Mouse (Mus musculus): ENCODE measurements around the gene Irak2. TPM values are rescaled to one million over a fixed set of nuclear protein-coding genes. Genes with fewer than 3 reads are reported as not detected.

Gene Irak2
- polyA plus RNA-seq, 1 experiment from 2014 or later: 19.8 TPM

GRCm38 (mm10) chr6:113686551-113687125 lies 48.4 kb downstream of the Irak2 start:
- Histone ChIP-seq H3K27ac (ENCODE audit: low read length) (peak overlapping the region; percentile 29), H3K9me3 (ENCODE audit: control insufficient read depth, low read length) (no peaks in the 10 kb centered on the region), H3K4me2 (ENCODE audit: low read depth, low read length) (peak overlapping the region; percentile 36), H3K9ac (ENCODE audit: low read depth, low read length) (peak overlapping the region; percentile 45), H3K4me3 (ENCODE audit: low read length) (peak overlapping the region; percentile 31), H3K27me3 (replicated peaks; ENCODE audit: control insufficient read depth, insufficient read depth, low read length) (no peaks in the 10 kb centered on the region), H3K36me3 (ENCODE audit: control insufficient read depth, insufficient read depth, low read length) (peaks cover 3% of the 10 kb centered on the region; the same call in 1 of the 2 replicates), H3K4me1 (ENCODE audit: control insufficient read depth, insufficient read depth, low read length) (peaks cover 17% of the 10 kb centered on the region)
- ATAC-seq: peak; percentile 56; the same call in 1 of the 2 replicates
- WGBS: 38% methylated on average over 8 of the region's 8 CpGs

- peak overlapping the region; percentile 98 for H3K27ac ChIP-seq (ENCODE audit: low read length)
- H3K4me3 ChIP-seq (ENCODE audit: low read length): peak overlapping the region; percentile 14
- H3K36me3 ChIP-seq (ENCODE audit: control insufficient read depth, insufficient read depth, low read length): no peaks in the 10 kb centered on the region
- peak overlapping the region; percentile 60 for H3K9ac ChIP-seq (ENCODE audit: low read depth, low read length)
- no peaks in the 10 kb centered on the region for H3K27me3 ChIP-seq (replicated peaks; ENCODE audit: control insufficient read depth, insufficient read depth, low read length)
- 10% methylated on average over 7 of the region's 7 CpGs for WGBS
- peak overlapping the region; percentile 51 for H3K4me2 ChIP-seq (ENCODE audit: low read depth, low read length)
- ATAC-seq: peak; percentile 42
- no peaks in the 10 kb centered on the region for H3K9me3 ChIP-seq (ENCODE audit: control insufficient read depth, low read length)
- H3K4me1 ChIP-seq (ENCODE audit: control insufficient read depth, insufficient read depth, low read length): peaks cover 21% of the 10 kb centered on the region
These were observed 51.7 kb downstream of the Irak2 start for GRCm38 (mm10) chr6:113690008-113690399.

- peak; percentile 86 for ATAC-seq
- Histone ChIP-seq H3K9me3 (ENCODE audit: control insufficient read depth, low read length) (no peaks in the 10 kb centered on the region), H3K27me3 (replicated peaks; ENCODE audit: control insufficient read depth, insufficient read depth, low read length) (no peaks in the 10 kb centered on the region), H3K4me1 (ENCODE audit: control insufficient read depth, insufficient read depth, low read length) (peaks cover 21% of the 10 kb centered on the region), H3K4me3 (ENCODE audit: low read length) (peak overlapping the region; percentile 35), H3K36me3 (ENCODE audit: control insufficient read depth, insufficient read depth, low read length) (no peaks in the 10 kb centered on the region), H3K4me2 (ENCODE audit: low read depth, low read length) (peak overlapping the region; percentile 51), H3K27ac (ENCODE audit: low read length) (peak overlapping the region; percentile 98), H3K9ac (ENCODE audit: low read depth, low read length) (peak overlapping the region; percentile 60)
- whole genome bisulfite sequencing: 2% methylated on average over 14 of the region's 14 CpGs
These were observed 52.3 kb downstream of the Irak2 start for GRCm38 (mm10) chr6:113690400-113691083.

GRCm38 (mm10) chr6:113691084-113691462 lies 52.8 kb downstream of the Irak2 start:
- Histone ChIP-seq H3K27ac (ENCODE audit: low read length) (peak overlapping the region; percentile 98), H3K4me2 (ENCODE audit: low read depth, low read length) (peak overlapping the region; percentile 51), H3K4me1 (ENCODE audit: control insufficient read depth, insufficient read depth, low read length) (peaks cover 25% of the 10 kb centered on the region), H3K36me3 (ENCODE audit: control insufficient read depth, insufficient read depth, low read length) (no peaks in the 10 kb centered on the region), H3K27me3 (replicated peaks; ENCODE audit: control insufficient read depth, insufficient read depth, low read length) (no peaks in the 10 kb centered on the region), H3K4me3 (ENCODE audit: low read length) (peak overlapping the region; percentile 35), H3K9me3 (ENCODE audit: control insufficient read depth, low read length) (no peaks in the 10 kb centered on the region), H3K9ac (ENCODE audit: low read depth, low read length) (peak overlapping the region; percentile 59)
- WGBS: 54% methylated on average over 4 of the region's 4 CpGs
- 0 out of 2 replicates have a peak, but pooled peaks have one; percentile 8 for ATAC-seq

- Histone ChIP-seq H3K9me3 (ENCODE audit: control insufficient read depth, low read length) (no peaks in the 10 kb centered on the region), H3K27me3 (replicated peaks; ENCODE audit: control insufficient read depth, insufficient read depth, low read length) (no peaks in the 10 kb centered on the region), H3K4me1 (ENCODE audit: control insufficient read depth, insufficient read depth, low read length) (peaks cover 28% of the 10 kb centered on the region), H3K9ac (ENCODE audit: low read depth, low read length) (no peak overlapping the region), H3K27ac (ENCODE audit: low read length) (no peak overlapping the region), H3K36me3 (ENCODE audit: control insufficient read depth, insufficient read depth, low read length) (no peaks in the 10 kb centered on the region), H3K4me2 (ENCODE audit: low read depth, low read length) (no peak overlapping the region), H3K4me3 (ENCODE audit: low read length) (no peak overlapping the region)
- no peak for ATAC-seq
- 61% methylated on average over 5 of the region's 5 CpGs for WGBS
These were observed 54.4 kb downstream of the Irak2 start for GRCm38 (mm10) chr6:113692661-113693133.

- Histone ChIP-seq H3K9me3 (ENCODE audit: control insufficient read depth, low read length) (no peaks in the 10 kb centered on the region), H3K4me3 (ENCODE audit: low read length) (no peak overlapping the region), H3K27me3 (replicated peaks; ENCODE audit: control insufficient read depth, insufficient read depth, low read length) (no peaks in the 10 kb centered on the region), H3K9ac (ENCODE audit: low read depth, low read length) (no peak overlapping the region), H3K4me2 (ENCODE audit: low read depth, low read length) (no peak overlapping the region), H3K27ac (ENCODE audit: low read length) (no peak overlapping the region), H3K36me3 (ENCODE audit: control insufficient read depth, insufficient read depth, low read length) (no peaks in the 10 kb centered on the region), H3K4me1 (ENCODE audit: control insufficient read depth, insufficient read depth, low read length) (peaks cover 32% of the 10 kb centered on the region)
- 85% methylated on average over 5 of the region's 5 CpGs for WGBS
- ATAC-seq: no peak
These were observed 55.1 kb downstream of the Irak2 start for GRCm38 (mm10) chr6:113693377-113693776.

GRCm38 (mm10) chr6:113695203-113695602 lies 56.9 kb downstream of the Irak2 start:
- Histone ChIP-seq H3K9me3 (ENCODE audit: control insufficient read depth, low read length) (no peaks in the 10 kb centered on the region), H3K9ac (ENCODE audit: low read depth, low read length) (no peak overlapping the region), H3K4me2 (ENCODE audit: low read depth, low read length) (no peak overlapping the region), H3K36me3 (ENCODE audit: control insufficient read depth, insufficient read depth, low read length) (no peaks in the 10 kb centered on the region), H3K4me1 (ENCODE audit: control insufficient read depth, insufficient read depth, low read length) (peaks cover 39% of the 10 kb centered on the region), H3K27ac (ENCODE audit: low read length) (peak overlapping the region; percentile 92), H3K27me3 (replicated peaks; ENCODE audit: control insufficient read depth, insufficient read depth, low read length) (no peaks in the 10 kb centered on the region), H3K4me3 (ENCODE audit: low read length) (no peak overlapping the region)
- ATAC-seq: no peak
- WGBS: 58% methylated on average over 1 of the region's 1 CpGs

- Histone ChIP-seq H3K9ac (ENCODE audit: low read depth, low read length) (peak overlapping the region; percentile 65; the same call in 1 of the 2 replicates), H3K4me3 (ENCODE audit: low read length) (peak overlapping the region; percentile 91)
- WGBS: 41% methylated on average over 4 of the region's 4 CpGs
These were observed 57.6 kb downstream of the Irak2 start for GRCm38 (mm10) chr6:113695766-113696355.

GRCm38 (mm10) chr6:113696582-113697221 lies 58.4 kb downstream of the Irak2 start, which contains the start of gene Tatdn2:
TSS of gene Tatdn2 (plus strand) at chr6:113697050.
- H3K4me2 ChIP-seq (ENCODE audit: low read depth, low read length): peak within 1 kb of the TSS; percentile 83
- H3K4me1 ChIP-seq (ENCODE audit: control insufficient read depth, insufficient read depth, low read length): peaks cover 30% of the 10 kb centered on the region
- peak; percentile 98 for ATAC-seq
- no peaks in the 10 kb centered on the region for H3K27me3 ChIP-seq (replicated peaks; ENCODE audit: control insufficient read depth, insufficient read depth, low read length)
- H3K9me3 ChIP-seq (ENCODE audit: control insufficient read depth, low read length): no peaks in the 10 kb centered on the region
- H3K27ac ChIP-seq (ENCODE audit: low read length): peak within 1 kb of the TSS; percentile 92
- H3K4me3 ChIP-seq (ENCODE audit: low read length): peak within 1 kb of the TSS; percentile 91
- H3K9ac ChIP-seq (ENCODE audit: low read depth, low read length): peak within 1 kb of the TSS; percentile 91
- no peaks in the 10 kb centered on the region for H3K36me3 ChIP-seq (ENCODE audit: control insufficient read depth, insufficient read depth, low read length)
- under 1% methylated on average over 58 of the region's 58 CpGs for WGBS

More at GRCm38 (mm10) chr6:113695766-113696355, 57.6 kb downstream of the Irak2 start:
- Histone ChIP-seq H3K4me1 (ENCODE audit: control insufficient read depth, insufficient read depth, low read length) (peaks cover 34% of the 10 kb centered on the region), H3K4me2 (ENCODE audit: low read depth, low read length) (peak overlapping the region; percentile 57), H3K9me3 (ENCODE audit: control insufficient read depth, low read length) (no peaks in the 10 kb centered on the region), H3K36me3 (ENCODE audit: control insufficient read depth, insufficient read depth, low read length) (no peaks in the 10 kb centered on the region), H3K27me3 (replicated peaks; ENCODE audit: control insufficient read depth, insufficient read depth, low read length) (no peaks in the 10 kb centered on the region), H3K27ac (ENCODE audit: low read length) (peak overlapping the region; percentile 92)
- no peak for ATAC-seq
